Mouse (Mus musculus): ENCODE results near the gene Fus. TPM values are rescaled to one million over a fixed set of nuclear protein-coding genes. Genes with fewer than 3 reads are reported as not detected.

Gene Fus
- polyA plus RNA-seq, 1 experiment from 2014 or later, result 139 TPM

GRCm38 (mm10) chr7:128031403-128031976, 64.2 kb downstream of the Fus start:
- no peaks in the 10 kb centered on the region for H3K36me3 ChIP-seq (ENCODE audit: insufficient read depth, low read length)
- H3K4me2 ChIP-seq (replicated peaks; ENCODE audit: low read depth, low read length), result no peak overlapping the region
- ATAC-seq, result peak; percentile 88
- no peak overlapping the region for H3K27ac ChIP-seq (ENCODE audit: low read length)
- no peaks in the 10 kb centered on the region for H3K9me3 ChIP-seq (ENCODE audit: low read length)
- no peak for TF ChIP-seq CTCF (IDR thresholded peaks at IDR 0.05)
- no peak for TF ChIP-seq EP300 (IDR thresholded peaks at IDR 0.05)
- peak; percentile 75 for DNase-seq (ENCODE audit: low spot score)
- H3K4me1 ChIP-seq (ENCODE audit: insufficient read depth, low read depth, low read length), result no peaks in the 10 kb centered on the region
- no peak overlapping the region for H3K4me3 ChIP-seq (ENCODE audit: low read depth, low read length)
- H3K9ac ChIP-seq (replicated peaks; ENCODE audit: low read depth), result no peak overlapping the region
- WGBS, result 46% methylated on average over 9 of the region's 9 CpGs
- no peaks in the 10 kb centered on the region for H3K27me3 ChIP-seq (replicated peaks; ENCODE audit: insufficient read depth, low read length)

- Histone ChIP-seq H3K4me2 (replicated peaks; ENCODE audit: low read depth, low read length) (no peak overlapping the region), H3K4me3 (ENCODE audit: low read depth, low read length) (no peak overlapping the region), H3K9me3 (ENCODE audit: low read length) (no peaks in the 10 kb centered on the region), H3K9ac (replicated peaks; ENCODE audit: low read depth) (no peak overlapping the region), H3K27ac (ENCODE audit: low read length) (no peak overlapping the region), H3K36me3 (ENCODE audit: insufficient read depth, low read length) (no peaks in the 10 kb centered on the region), H3K27me3 (replicated peaks; ENCODE audit: insufficient read depth, low read length) (no peaks in the 10 kb centered on the region), H3K4me1 (ENCODE audit: insufficient read depth, low read depth, low read length) (no peaks in the 10 kb centered on the region)
- no peak for DNase-seq (ENCODE audit: low spot score)
- no peak for ATAC-seq
- TF ChIP-seq EP300 (IDR thresholded peaks at IDR 0.05) (no peak), CTCF (IDR thresholded peaks at IDR 0.05) (no peak)
- 64% methylated on average over 5 of the region's 5 CpGs for WGBS
These were observed 65.2 kb downstream of the Fus start for GRCm38 (mm10) chr7:128032290-128032988.

- Histone ChIP-seq H3K36me3 (ENCODE audit: insufficient read depth, low read length) (no peaks in the 10 kb centered on the region), H3K9me3 (ENCODE audit: low read length) (no peaks in the 10 kb centered on the region), H3K4me1 (ENCODE audit: insufficient read depth, low read depth, low read length) (no peaks in the 10 kb centered on the region), H3K27ac (ENCODE audit: low read length) (no peak overlapping the region), H3K9ac (replicated peaks; ENCODE audit: low read depth) (no peak overlapping the region), H3K4me2 (replicated peaks; ENCODE audit: low read depth, low read length) (no peak overlapping the region), H3K4me3 (ENCODE audit: low read depth, low read length) (no peak overlapping the region), H3K27me3 (replicated peaks; ENCODE audit: insufficient read depth, low read length) (no peaks in the 10 kb centered on the region)
- no peak for ATAC-seq
- no peak for TF ChIP-seq CTCF (IDR thresholded peaks at IDR 0.05)
- TF ChIP-seq EP300 (IDR thresholded peaks at IDR 0.05), result no peak
- WGBS, result 75% methylated on average over 3 of the region's 3 CpGs
- DNase-seq (ENCODE audit: low spot score), result no peak
These were observed 65.7 kb downstream of the Fus start for GRCm38 (mm10) chr7:128032989-128033293.

- Histone ChIP-seq H3K4me2 (replicated peaks; ENCODE audit: low read depth, low read length) (no peak overlapping the region), H3K36me3 (ENCODE audit: insufficient read depth, low read length) (no peaks in the 10 kb centered on the region), H3K4me3 (ENCODE audit: low read depth, low read length) (no peak overlapping the region), H3K27me3 (replicated peaks; ENCODE audit: insufficient read depth, low read length) (no peaks in the 10 kb centered on the region), H3K27ac (ENCODE audit: low read length) (no peak overlapping the region), H3K9ac (replicated peaks; ENCODE audit: low read depth) (no peak overlapping the region), H3K9me3 (ENCODE audit: low read length) (no peaks in the 10 kb centered on the region), H3K4me1 (ENCODE audit: insufficient read depth, low read depth, low read length) (no peaks in the 10 kb centered on the region)
- ATAC-seq (no peak), DNase-seq (ENCODE audit: low spot score) (no peak)
- TF ChIP-seq EP300 (IDR thresholded peaks at IDR 0.05), result no peak
- TF ChIP-seq CTCF (IDR thresholded peaks at IDR 0.05), result no peak
- WGBS, result 86% methylated on average over 4 of the region's 4 CpGs
These were observed 66.4 kb downstream of the Fus start for GRCm38 (mm10) chr7:128033616-128034015.

Other genes starting within 250 kb of the Fus start
- 0.07 and 0.08 TPM in 2 replicates for gene Ctf2, start 235.3 kb upstream of the Fus start, polyA plus RNA-seq (2015; fragmentation: Nextera tagmentation; extraction: Ambion mirVana)
- gene Fbxl19, start 222.9 kb upstream of the Fus start, polyA plus RNA-seq (2015; fragmentation: Nextera tagmentation; extraction: Ambion mirVana), result 1.6 TPM in 2 replicates
- gene Orai3, start 197.6 kb upstream of the Fus start, polyA plus RNA-seq (2015; fragmentation: Nextera tagmentation; extraction: Ambion mirVana), result 38.5 and 42.8 TPM in 2 replicates
- 10.5 and 11.0 TPM in 2 replicates for gene Setd1a, start 190.8 kb upstream of the Fus start, polyA plus RNA-seq (2015; fragmentation: Nextera tagmentation; extraction: Ambion mirVana)
- not detected in 2 replicates for gene Gm49388, start 181.8 kb upstream of the Fus start, polyA plus RNA-seq (2015; fragmentation: Nextera tagmentation; extraction: Ambion mirVana)
- gene Hsd3b7, start 166.9 kb upstream of the Fus start, polyA plus RNA-seq (2015; fragmentation: Nextera tagmentation; extraction: Ambion mirVana), result 52.8 and 55.8 TPM in 2 replicates
- 41.3 and 49.2 TPM in 2 replicates for gene Stx4a, start 143.2 kb upstream of the Fus start, polyA plus RNA-seq (2015; fragmentation: Nextera tagmentation; extraction: Ambion mirVana)
- 0.74 and 0.94 TPM in 2 replicates for gene Stx1b, start 142.9 kb upstream of the Fus start, polyA plus RNA-seq (2015; fragmentation: Nextera tagmentation; extraction: Ambion mirVana)
- 6.3 and 6.8 TPM in 2 replicates for gene Zfp646, start 91.2 kb upstream of the Fus start, polyA plus RNA-seq (2015; fragmentation: Nextera tagmentation; extraction: Ambion mirVana)
- gene Zfp668, start 90.6 kb upstream of the Fus start, polyA plus RNA-seq (2015; fragmentation: Nextera tagmentation; extraction: Ambion mirVana), result 9.4 and 10.0 TPM in 2 replicates
- 0.56 and 0.76 TPM in 2 replicates for gene Prss53, start 76.5 kb upstream of the Fus start, polyA plus RNA-seq (2015; fragmentation: Nextera tagmentation; extraction: Ambion mirVana)
- not detected in 2 replicates for gene Gm21974, start 72.0 kb upstream of the Fus start, polyA plus RNA-seq (2015; fragmentation: Nextera tagmentation; extraction: Ambion mirVana)
- gene Vkorc1, start 71.8 kb upstream of the Fus start, polyA plus RNA-seq (2015; fragmentation: Nextera tagmentation; extraction: Ambion mirVana), result 134 TPM in 2 replicates
- gene Bckdk, start 63.4 kb upstream of the Fus start, polyA plus RNA-seq (2015; fragmentation: Nextera tagmentation; extraction: Ambion mirVana), result 74.4 and 81.2 TPM in 2 replicates
- 21.1 TPM in 2 replicates for gene Kat8, start 54.9 kb upstream of the Fus start, polyA plus RNA-seq (2015; fragmentation: Nextera tagmentation; extraction: Ambion mirVana)
- gene Prss8, start 37.4 kb upstream of the Fus start, polyA plus RNA-seq (2015; fragmentation: Nextera tagmentation; extraction: Ambion mirVana), result 141 and 152 TPM in 2 replicates
- 9.2 and 10.0 TPM in 2 replicates for gene Prss36, start 20.7 kb upstream of the Fus start, polyA plus RNA-seq (2015; fragmentation: Nextera tagmentation; extraction: Ambion mirVana)
- gene Pycard, start 26.4 kb downstream of the Fus start, polyA plus RNA-seq (2015; fragmentation: Nextera tagmentation; extraction: Ambion mirVana), result 33.7 and 35.3 TPM in 2 replicates
- gene Trim72, start 36.5 kb downstream of the Fus start, polyA plus RNA-seq (2015; fragmentation: Nextera tagmentation; extraction: Ambion mirVana), result 0.14 and 0.19 TPM in 2 replicates
- 2.2 and 2.3 TPM in 2 replicates for gene Itgam, start 95.2 kb downstream of the Fus start, polyA plus RNA-seq (2015; fragmentation: Nextera tagmentation; extraction: Ambion mirVana)
- gene Gm49368, start 95.2 kb downstream of the Fus start, polyA plus RNA-seq (2015; fragmentation: Nextera tagmentation; extraction: Ambion mirVana), result 0.32 TPM in 1 of 2 replicates, not detected in the other
- gene Itgax, start 162.1 kb downstream of the Fus start, polyA plus RNA-seq (2015; fragmentation: Nextera tagmentation; extraction: Ambion mirVana), result 1.6 and 1.7 TPM in 2 replicates
- gene Itgad, start 186.9 kb downstream of the Fus start, polyA plus RNA-seq (2015; fragmentation: Nextera tagmentation; extraction: Ambion mirVana), result 0.14 and 0.24 TPM in 2 replicates
- 26.6 and 27.8 TPM in 2 replicates for gene Cox6a2, start 238.9 kb downstream of the Fus start, polyA plus RNA-seq (2015; fragmentation: Nextera tagmentation; extraction: Ambion mirVana)

All from lung, postnatal 0 days (tissue).